Mouse (Mus musculus): Measurements from ENCODE around the gene Syt8.

The Syt8 gene

DNA sequence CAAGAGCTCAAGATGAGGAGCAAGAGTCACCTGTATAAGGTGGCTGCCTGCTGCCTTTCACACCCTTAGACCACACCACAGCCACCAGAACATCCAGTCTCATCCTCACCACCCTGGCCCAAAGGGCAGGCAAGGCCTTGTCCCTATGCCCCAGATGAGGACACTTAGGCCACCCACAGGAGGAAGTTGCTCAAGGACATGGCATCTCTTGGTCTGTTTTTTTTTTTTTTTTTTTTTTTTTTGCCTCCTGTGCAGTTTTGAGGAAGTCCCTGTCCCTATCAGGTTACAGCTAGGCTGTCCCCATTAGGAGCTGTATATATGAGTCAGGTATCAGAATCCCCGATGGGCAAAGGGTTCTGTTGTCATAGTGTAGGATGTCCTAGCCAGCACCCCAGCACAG, 35.4 kb upstream of the Syt8 start:
- no peak for TF ChIP-seq GATA4 (IDR thresholded peaks at IDR 0.05; ENCODE audit: insufficient replicate concordance, low read length)

DNA sequence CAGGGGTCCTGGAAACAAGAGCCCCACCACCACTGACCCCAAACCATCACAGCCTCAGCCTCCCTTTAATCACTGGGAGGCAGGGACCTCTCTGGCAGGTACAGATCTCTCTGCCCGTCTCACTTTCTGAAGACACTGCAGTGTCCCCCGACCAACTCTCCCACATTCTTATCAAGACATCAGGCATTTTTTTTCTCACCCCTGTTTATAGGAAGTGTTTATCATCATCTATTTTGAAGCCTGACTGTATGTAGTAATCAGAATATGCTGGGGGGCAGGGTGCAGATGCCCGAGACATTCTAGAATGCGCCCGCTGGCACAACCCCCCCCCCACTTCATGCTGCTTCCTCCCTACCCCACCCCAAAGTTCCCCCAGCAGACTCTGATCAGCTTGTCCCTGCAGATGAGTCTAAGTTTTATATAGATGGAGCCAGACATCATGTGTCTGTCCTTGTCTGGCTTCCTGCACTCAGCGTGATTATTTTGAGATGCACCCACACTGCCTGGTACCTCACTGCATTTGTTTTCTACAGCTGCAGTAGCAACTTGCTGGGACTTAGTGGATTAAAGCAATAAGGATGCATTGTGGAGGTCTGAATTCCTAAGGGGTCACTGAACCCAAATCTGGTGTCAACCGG, 34.4 kb upstream of the Syt8 start:
- TF ChIP-seq GATA4 (IDR thresholded peaks at IDR 0.05; ENCODE audit: insufficient replicate concordance, low read length), result no peak

DNA sequence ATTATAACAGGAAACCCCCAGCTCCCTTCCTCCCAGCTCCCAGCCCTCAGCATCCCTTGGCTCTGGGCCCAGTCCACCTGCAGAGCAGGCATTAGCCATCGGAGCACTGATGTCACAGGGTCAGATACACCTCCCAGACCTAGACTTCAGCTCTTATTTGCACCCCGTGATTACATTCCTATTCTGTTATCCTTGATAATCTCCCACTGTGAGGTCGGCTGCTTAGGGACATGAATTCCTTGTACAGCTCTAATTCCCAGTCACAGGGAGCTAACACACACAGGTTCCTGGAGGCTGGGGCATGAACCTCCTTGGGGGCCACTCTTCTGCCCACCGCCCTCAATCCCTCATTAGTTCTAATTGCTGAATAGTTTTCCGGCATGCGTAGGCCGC, 33.9 kb upstream of the Syt8 start:
- TF ChIP-seq GATA4 (IDR thresholded peaks at IDR 0.05; ENCODE audit: insufficient replicate concordance, low read length), result no peak; the same call in 1 of the 2 replicates

DNA sequence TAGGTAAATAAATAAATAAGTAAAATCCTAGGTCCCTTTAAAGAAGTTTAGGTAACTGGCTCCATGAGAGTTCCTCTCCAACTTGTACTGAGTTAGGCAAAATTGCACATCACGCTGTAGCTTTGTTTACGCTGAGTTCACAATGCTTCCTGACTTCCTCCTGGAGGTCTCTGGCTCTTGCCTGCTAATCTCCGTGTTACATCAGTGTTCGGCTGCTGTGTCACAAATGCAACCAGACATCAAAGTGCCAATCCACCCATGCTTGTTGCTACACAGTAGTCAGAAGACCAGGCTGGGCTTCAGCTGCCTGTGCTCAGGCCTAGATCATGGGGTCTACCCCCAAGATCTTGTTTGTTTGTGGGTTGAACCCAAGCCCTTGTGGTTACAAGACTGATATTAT, 31.1 kb upstream of the Syt8 start:
- TF ChIP-seq GATA4 (IDR thresholded peaks at IDR 0.05; ENCODE audit: insufficient replicate concordance, low read length), result no peak

DNA sequence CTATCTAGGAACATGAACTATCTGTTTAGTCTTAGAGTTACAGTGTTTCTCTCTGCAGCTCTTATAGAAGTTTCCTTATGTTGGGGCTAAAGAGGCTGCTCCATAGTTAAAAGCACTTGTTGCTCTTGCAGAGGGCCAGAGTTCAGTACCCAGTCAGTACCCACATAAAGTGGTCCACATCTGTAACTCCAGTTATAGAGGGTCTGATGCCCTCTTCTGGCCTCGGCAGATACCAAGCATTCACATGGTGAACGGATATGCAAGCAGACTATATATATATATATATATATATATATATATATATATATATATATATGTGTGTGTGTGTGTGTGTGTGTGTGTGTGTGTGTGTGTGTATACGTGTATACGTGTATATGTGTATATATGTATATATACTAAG, 26.7 kb upstream of the Syt8 start:
- no peak for TF ChIP-seq GATA4 (IDR thresholded peaks at IDR 0.05; ENCODE audit: insufficient replicate concordance, low read length)

DNA sequence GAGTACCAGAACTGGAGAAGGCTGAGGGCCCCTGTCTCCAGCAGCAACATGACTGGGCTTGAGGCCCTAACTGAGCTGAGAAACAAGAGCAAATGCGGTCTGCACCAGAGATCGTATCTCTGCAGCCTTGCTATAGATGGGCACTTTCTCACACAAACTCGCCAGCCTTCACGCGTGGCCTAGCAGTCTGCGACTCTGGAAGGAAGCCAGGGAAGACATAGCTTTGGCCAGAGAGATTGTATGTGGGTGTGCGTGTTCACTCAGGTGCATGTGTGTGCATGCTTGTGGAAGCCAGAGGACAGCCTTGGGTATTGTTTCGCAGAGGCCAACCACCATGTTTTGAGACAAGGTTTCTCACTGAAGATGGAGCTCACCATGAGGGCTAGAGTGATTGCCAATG, 26.0 kb upstream of the Syt8 start:
- no peak for TF ChIP-seq GATA4 (IDR thresholded peaks at IDR 0.05; ENCODE audit: insufficient replicate concordance, low read length)

DNA sequence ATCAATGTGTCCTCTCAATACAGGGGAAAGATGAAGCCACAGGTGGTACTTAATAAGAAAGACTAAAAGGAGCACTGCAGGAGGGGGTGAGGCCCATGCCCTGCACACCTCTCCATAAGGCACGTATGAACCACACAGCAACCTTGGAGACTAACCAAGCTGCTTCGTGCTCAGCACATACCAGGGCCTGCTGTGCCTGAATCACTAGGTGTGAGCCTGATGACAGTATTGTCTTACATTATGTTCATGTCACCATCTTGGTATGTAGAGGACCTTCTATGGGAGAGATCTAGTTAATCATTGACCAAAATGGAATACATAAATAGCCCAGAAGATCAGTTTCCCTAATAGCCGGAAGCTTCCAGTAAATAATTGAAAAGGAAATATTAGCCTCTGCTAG, 25.0 kb upstream of the Syt8 start:
- no peak for TF ChIP-seq GATA4 (IDR thresholded peaks at IDR 0.05; ENCODE audit: insufficient replicate concordance, low read length)

DNA sequence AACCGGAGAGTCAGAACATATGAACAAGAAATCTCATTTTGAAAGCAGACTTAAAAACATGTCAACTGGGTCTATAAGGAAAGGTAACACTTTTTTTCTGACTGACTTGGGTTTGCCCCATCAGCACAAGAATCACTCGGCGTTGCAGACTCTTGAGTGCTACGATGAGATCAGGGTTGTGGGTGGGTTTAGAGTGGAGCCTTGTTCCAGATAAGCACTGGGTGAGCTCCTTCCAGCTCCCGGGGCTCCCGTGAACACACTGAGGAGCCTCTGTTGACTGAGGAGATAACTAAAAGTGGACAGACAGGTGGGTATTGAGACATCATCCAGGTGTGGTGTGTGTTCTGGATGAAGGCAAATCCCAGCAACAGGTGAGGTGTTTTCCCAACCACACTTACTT, 21.4 kb upstream of the Syt8 start:
- TF ChIP-seq GATA4 (IDR thresholded peaks at IDR 0.05; ENCODE audit: insufficient replicate concordance, low read length), result no peak

DNA sequence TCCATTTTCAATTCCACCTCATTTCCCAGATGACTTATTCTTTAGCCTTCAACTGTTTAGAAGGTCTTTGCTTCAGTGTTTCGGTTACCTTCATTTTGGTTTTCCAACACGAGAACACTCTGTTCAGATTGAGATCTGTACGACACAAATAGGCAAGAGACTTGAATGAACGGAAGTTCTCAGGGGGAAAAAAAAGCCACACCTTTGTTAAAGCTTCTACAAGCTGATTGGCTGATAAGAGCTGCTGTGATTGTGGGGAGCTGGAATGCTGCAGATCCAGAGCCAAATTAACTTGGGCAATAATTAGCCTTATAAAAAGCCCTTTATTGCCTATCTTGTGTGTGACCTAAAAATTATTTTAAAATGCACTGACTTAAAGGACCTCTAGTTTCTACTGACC, 19.3 kb upstream of the Syt8 start:
- no peak for TF ChIP-seq GATA4 (IDR thresholded peaks at IDR 0.05; ENCODE audit: insufficient replicate concordance, low read length)

DNA sequence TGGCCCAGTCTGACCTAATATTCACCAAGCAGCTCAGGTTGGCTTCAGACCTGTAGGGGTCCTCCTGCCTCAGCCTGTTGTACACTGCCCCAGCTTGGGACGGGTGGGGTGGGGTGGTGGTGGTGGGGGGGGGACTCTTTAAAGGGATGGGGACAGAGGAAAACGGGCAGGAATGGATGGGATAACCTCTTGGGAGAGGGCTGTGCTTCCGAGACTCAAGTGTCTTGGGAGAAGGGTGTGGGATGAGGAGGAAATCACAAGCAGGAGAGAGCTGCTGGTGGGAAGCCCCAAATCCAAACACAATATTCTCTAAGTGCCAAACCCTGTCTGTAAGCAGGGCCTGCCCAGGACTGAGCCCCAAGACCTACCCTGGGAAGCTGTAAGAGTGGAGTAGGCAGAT, 18.4 kb upstream of the Syt8 start:
- TF ChIP-seq GATA4 (IDR thresholded peaks at IDR 0.05; ENCODE audit: insufficient replicate concordance, low read length), result no peak

DNA sequence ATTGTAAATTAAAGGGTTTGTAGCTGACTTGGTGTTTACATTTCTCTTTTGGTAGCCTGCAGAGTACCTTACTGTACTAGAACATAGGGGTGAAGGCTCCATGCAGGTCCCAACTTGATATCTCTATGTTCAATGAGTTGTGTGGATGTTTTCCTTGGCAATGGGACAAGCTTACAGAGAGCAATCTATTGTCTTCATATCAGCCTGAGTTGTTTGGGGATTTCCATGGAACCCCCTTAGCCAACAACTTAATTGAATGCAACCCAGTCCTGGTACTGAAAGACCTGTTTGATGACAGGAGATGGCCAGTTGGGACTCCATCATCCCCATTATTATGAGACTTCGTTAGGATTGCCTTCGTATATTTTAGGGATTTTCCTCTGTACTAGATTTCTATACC, 16.6 kb upstream of the Syt8 start:
- no peak for TF ChIP-seq GATA4 (IDR thresholded peaks at IDR 0.05; ENCODE audit: insufficient replicate concordance, low read length)

DNA sequence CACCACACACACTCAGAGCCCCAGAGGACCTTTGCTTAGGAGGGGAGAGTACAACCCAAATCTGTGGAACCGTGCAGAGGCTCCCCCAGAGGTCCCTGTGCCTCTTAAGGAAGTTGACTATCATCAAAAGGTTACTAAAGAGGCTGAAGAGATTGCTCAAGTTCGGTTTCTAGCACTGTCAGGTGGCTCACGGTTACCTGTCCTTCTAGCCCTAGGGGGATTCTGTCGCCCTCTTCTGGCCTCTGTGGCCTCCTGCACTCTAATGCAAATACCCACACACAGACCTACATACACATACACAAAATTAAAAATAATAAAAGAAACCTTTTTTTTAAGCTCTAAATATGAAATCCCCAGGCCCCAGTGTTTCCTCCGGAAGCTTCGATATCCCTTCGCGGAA, 16.0 kb upstream of the Syt8 start:
- TF ChIP-seq GATA4 (IDR thresholded peaks at IDR 0.05; ENCODE audit: insufficient replicate concordance, low read length), result no peak

DNA sequence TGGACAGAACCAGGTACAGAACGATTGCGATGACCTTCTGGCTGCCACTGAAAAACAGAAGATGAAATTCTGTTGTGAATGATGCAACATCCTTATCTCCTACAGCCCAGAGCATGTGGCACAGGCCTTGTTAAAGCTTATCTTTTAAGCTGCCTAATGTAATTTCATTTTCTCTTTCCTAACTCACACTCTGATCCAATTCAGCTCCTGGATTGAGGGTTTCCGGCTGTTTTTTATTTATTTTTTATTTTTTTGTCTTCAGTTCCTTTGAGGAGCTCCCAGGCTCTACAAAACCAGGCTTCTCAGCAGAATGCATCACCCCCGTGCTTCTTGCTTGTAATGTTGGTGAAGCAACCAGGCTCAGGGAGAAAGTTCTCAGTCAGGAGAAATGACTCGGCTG, 14.8 kb upstream of the Syt8 start:
- peak; percentile 59; the same call in 1 of the 2 replicates for TF ChIP-seq GATA4 (IDR thresholded peaks at IDR 0.05; ENCODE audit: insufficient replicate concordance, low read length)

DNA sequence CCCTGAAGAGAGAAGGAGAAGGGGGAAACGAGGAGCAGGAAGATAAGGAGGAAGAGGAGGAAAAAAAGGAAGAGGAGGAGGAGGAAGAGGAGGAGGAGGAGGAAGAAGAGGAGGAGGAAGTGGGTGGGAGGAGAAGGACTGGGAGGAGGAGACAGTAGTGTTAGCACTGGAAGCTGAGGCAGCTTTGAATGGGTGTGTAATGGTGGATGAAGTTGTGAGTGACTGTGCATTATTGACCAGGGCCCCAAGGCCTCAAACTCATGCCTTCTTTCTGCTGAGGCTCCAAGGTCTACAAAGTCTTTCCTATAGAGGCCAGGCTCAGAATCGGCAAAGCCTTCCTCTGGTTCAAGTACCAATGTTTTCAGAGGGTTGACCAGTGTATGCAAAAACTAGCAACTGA, 12.8 kb upstream of the Syt8 start:
- no peak for TF ChIP-seq GATA4 (IDR thresholded peaks at IDR 0.05; ENCODE audit: insufficient replicate concordance, low read length)

DNA sequence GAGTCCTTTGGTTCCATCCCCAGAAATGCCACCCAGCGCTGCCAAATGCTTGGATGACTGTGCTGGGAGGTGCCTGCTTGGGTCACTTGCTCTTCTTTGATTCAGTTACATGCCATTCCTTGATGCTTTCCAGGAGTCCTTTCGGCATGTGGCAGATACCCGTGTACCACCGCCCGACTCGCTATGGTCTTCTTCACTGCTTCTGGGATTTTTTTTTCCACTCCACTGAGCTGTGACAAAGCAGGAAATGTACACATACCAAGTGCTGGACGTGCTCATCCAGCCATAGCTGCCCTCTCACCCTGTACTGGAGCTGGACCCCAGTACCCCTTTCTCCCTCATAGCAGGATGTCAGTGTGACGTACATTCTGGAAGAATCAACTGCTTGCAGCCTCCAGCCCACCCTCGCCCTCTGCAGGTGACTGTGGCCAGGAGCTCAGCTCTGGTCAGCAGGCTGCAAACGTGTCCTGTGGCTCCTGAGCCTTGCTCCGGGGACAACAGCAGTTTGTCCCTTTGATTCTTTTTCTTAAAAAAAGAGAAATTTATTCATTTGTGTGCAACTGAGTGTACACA, 8.9 kb upstream of the Syt8 start:
- no peak for TF ChIP-seq GATA4 (IDR thresholded peaks at IDR 0.05; ENCODE audit: insufficient replicate concordance, low read length)

DNA sequence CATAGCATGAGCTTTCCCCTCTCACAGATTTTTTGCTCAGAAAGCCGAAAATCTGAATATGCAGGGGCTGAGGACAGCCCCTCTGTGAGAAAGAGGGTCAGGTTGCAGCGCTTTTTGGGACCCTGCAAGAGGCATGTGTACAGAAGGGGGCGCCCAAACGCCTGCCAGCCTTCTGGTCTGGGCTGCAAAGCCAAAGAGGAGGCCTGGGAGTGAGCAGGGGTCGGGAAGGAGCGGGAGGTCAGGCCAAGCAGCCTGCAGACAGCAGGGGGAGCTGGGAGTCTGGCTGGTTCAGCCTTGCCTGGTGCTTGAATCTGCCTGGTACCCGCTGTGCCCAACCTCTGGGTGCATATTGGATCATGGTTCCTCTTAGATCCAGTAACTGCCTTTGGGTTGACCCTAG, 6.4 kb upstream of the Syt8 start:
- TF ChIP-seq GATA4 (IDR thresholded peaks at IDR 0.05; ENCODE audit: insufficient replicate concordance, low read length), result no peak

DNA sequence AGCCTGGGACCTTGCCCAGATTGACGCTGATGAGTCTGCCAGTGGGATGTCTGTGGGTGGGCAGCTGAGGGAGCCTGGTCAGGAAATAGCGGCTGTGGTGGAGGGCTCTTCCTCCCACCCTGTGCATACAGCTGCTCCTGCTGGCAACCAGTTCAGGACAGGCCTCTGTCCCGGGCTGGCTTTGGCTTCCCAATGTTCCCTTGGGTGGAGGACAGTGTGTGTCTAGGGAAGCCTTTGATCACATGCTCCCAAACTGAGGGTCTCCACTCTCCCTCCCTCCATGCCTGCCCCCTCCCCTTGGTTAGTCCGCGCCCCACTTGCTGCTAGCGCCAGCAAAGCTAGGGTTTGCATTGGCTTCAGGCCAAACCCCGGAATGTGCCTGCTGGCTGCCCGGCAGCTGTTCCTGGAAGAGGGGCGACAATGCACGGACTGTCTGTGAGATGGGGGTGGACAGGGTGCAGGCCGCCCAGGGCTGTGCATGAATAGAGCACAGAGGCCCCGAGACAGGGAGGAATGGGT, 4.4 kb upstream of the Syt8 start:
- no peak for TF ChIP-seq GATA4 (IDR thresholded peaks at IDR 0.05; ENCODE audit: insufficient replicate concordance, low read length)

Measured in liver, adult (tissue).